Mouse (Mus musculus): ENCODE measurements around the gene 0610009B22Rik. TPM values are rescaled to one million over a fixed set of nuclear protein-coding genes. Genes with fewer than 3 reads are reported as not detected.
A peak's percentile ranks its signal among the peaks of the same experiment; 100 is the strongest.
"Not testable (repeated sequence)": the region's sequence is repeated elsewhere in the genome, so short reads cannot be mapped to it uniquely, and the experiment has no call there.

0610009B22Rik gene
- polyA plus RNA-seq (2014; fragmentation: Nextera tagmentation; extraction: Ambion mirVana), result 75.6 and 94.9 TPM in 2 replicates

DNA sequence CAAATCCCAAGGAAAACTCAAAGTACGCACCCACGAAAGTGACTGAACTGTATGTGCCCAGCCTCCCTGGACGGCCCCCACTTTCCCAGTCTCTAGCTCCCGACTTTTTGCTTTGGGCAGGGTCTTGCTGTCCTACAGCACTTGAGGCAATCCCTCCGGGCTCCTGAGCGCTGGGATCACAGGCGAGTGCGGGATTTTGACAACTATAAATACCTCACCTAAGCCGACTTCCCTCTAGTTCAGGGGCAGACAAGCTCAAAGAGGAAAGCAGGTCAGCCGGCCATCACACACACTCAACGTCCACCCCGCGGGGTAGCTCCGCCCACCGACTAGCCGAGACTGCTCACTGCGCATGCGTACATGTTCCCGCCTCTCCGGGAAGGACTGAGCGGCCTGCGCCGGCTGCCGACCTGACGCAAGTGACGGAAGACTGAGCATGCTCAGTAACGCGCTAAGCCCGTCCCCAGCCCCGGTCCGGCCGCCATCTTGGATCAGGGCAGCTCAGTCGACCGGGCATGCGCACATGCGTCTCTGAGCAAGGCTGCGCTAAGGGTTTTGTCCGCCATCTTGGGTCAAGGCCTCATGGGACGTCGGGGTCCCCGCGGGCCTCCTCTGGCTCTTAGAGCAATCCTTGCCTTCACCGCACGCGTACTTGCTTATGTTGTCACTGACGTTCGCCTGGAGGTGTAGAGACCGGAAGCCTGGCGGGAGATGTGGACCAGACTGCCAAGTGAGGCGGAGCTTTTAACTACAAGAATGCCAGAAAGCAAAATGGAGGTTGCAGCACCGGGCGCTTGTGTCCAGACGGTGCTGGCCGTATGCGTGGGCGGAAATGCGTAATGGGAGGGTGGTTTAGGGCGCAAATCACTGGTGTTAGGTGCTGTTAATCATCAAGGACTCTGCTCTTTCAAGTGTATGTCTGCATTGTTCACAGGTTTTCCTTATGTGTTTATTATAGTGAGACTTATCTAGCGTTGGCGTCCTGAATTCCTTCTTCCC, at the start of gene 0610009B22Rik:
TSS of gene 0610009B22Rik (minus strand) at position 545 of the 999 bp plus-strand sequence.
- DNase-seq (ENCODE audit: low spot score) (peak; percentile 100), ATAC-seq (replicated peaks; ENCODE audit: low FRiP score) (peak; percentile 99)
- Histone ChIP-seq H3K4me2 (ENCODE audit: low read depth, low read length, severe bottlenecking) (peak within 1 kb of the TSS; percentile 75), H3K27me3 (ENCODE audit: control insufficient read depth, insufficient read depth, low read length) (no peaks in the 10 kb centered on the region), H3K9me3 (ENCODE audit: control insufficient read depth, low read length) (no peaks in the 10 kb centered on the region), H3K27ac (ENCODE audit: low read depth, low read length) (peak within 1 kb of the TSS; percentile 99), H3K4me3 (ENCODE audit: low read depth, low read length) (peak within 1 kb of the TSS; percentile 65), H3K9ac (ENCODE audit: low read length) (peak within 1 kb of the TSS; percentile 81), H3K36me3 (ENCODE audit: control insufficient read depth, insufficient read depth, low read length) (no peaks in the 10 kb centered on the region), H3K4me1 (replicated peaks; ENCODE audit: control insufficient read depth, insufficient read depth, low read length) (no peaks in the 10 kb centered on the region)
- under 1% methylated on average over 60 of the region's 60 CpGs for WGBS

DNA sequence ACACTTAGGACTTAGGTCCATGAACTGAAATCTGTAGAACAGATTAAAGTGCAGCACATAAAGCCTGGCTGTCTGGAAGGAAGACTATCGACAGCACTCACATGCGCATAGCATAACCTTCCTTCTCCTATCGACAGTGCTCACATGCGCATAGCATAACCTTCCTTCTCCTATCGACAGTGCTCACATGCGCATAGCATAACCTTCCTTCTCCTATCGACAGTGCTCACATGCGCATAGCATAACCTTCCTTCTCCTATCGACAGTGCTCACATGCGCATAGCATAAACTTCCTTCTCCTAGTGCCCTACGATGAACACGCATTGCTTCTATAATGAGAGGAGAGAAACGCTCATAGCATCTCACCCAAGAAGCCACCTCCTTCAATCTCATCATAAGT, 45.5 kb upstream of the 0610009B22Rik start:
- H3K4me3 ChIP-seq (ENCODE audit: low read depth, low read length); H3K9ac ChIP-seq (ENCODE audit: low read length); H3K27ac ChIP-seq (ENCODE audit: low read depth, low read length); H3K4me1 ChIP-seq (replicated peaks; ENCODE audit: control insufficient read depth, insufficient read depth, low read length); DNase-seq (ENCODE audit: low spot score); ATAC-seq (replicated peaks; ENCODE audit: low FRiP score); H3K36me3 ChIP-seq (ENCODE audit: control insufficient read depth, insufficient read depth, low read length); H3K4me2 ChIP-seq (ENCODE audit: low read depth, low read length, severe bottlenecking); H3K27me3 ChIP-seq (ENCODE audit: control insufficient read depth, insufficient read depth, low read length); H3K9me3 ChIP-seq (ENCODE audit: control insufficient read depth, low read length): not testable (repeated sequence)
- WGBS, result 95% methylated on average over 11 of the region's 13 CpGs

DNA sequence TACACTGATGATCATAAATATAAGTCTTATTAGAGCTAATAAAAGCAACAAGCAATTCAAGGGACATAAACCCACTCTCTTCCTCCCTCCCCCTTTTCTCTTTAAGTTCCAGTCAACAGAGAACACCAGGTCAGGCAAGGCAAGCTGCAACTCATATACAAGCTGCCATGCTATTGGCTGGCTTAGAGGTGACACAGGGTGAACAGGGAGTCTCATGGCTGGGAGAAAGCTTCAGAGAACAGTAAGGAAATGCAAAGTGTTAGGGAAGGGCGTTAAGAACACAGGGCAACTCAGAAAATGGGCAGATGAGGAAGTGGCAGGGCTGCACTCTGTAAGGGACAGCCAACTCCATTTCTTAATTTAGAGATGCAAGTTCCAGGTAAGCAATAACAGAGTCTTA, 44.2 kb upstream of the 0610009B22Rik start:
- Histone ChIP-seq H3K9ac (ENCODE audit: low read length) (no peak overlapping the region), H3K36me3 (ENCODE audit: control insufficient read depth, insufficient read depth, low read length) (no peaks in the 10 kb centered on the region; the same call in 1 of the 2 replicates), H3K4me2 (ENCODE audit: low read depth, low read length, severe bottlenecking) (no peak overlapping the region), H3K4me1 (replicated peaks; ENCODE audit: control insufficient read depth, insufficient read depth, low read length) (no peaks in the 10 kb centered on the region), H3K27ac (ENCODE audit: low read depth, low read length) (no peak overlapping the region), H3K9me3 (ENCODE audit: control insufficient read depth, low read length) (no peaks in the 10 kb centered on the region), H3K27me3 (ENCODE audit: control insufficient read depth, insufficient read depth, low read length) (no peaks in the 10 kb centered on the region), H3K4me3 (ENCODE audit: low read depth, low read length) (no peak overlapping the region)
- no peak for ATAC-seq (replicated peaks; ENCODE audit: low FRiP score)
- DNase-seq (ENCODE audit: low spot score), result no peak
- 90% methylated on average over 1 of the region's 1 CpGs for WGBS

DNA sequence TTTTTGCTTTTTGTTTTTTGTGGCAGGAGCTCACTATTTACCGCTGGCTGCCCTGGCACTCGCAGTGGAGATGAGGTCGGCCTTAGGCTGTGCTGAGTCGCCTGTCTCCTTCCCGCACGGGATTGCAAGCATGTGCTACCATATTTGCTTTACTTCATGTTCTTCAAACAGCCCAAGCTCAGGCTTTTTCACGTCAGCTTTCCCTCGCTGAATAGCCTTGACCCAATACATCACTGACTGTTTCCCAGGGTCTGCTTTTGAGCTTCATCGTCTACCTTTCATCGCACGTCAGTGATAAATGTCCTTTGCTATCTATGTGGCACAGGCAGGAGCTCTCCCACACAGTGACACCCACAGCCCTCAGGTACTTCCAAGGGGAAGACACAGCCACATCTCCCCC, 32.4 kb upstream of the 0610009B22Rik start:
- DNase-seq (ENCODE audit: low spot score) (no peak), ATAC-seq (replicated peaks; ENCODE audit: low FRiP score) (no peak)
- H3K27me3 ChIP-seq (ENCODE audit: control insufficient read depth, insufficient read depth, low read length), result no peaks in the 10 kb centered on the region
- no peak overlapping the region for H3K4me3 ChIP-seq (ENCODE audit: low read depth, low read length)
- no peaks in the 10 kb centered on the region for H3K4me1 ChIP-seq (replicated peaks; ENCODE audit: control insufficient read depth, insufficient read depth, low read length)
- H3K36me3 ChIP-seq (ENCODE audit: control insufficient read depth, insufficient read depth, low read length), result peaks cover 4% of the 10 kb centered on the region; the same call in 1 of the 2 replicates
- no peak overlapping the region for H3K4me2 ChIP-seq (ENCODE audit: low read depth, low read length, severe bottlenecking)
- 95% methylated on average over 11 of the region's 11 CpGs for WGBS
- no peaks in the 10 kb centered on the region for H3K9me3 ChIP-seq (ENCODE audit: control insufficient read depth, low read length)
- no peak overlapping the region for H3K9ac ChIP-seq (ENCODE audit: low read length)
- H3K27ac ChIP-seq (ENCODE audit: low read depth, low read length), result no peak overlapping the region

DNA sequence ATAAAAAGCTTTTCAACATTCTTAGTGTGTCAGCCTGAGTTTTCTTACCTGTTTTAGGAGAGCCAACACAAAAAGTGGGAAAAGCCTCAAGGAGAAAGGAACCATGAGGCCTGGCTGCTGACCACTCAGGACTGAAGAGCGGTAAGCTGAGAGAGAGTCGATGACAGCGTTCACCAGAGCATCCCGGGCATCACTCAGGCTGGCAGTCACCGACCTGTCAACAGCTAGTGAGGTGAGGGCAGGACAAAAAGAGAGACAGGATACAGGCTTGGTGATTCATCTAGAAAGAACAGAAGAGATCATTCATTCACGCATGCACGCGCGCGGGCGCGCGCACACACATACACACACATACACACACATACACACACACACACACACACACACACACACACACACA, 18.4 kb upstream of the 0610009B22Rik start:
- no peaks in the 10 kb centered on the region for H3K27me3 ChIP-seq (ENCODE audit: control insufficient read depth, insufficient read depth, low read length)
- DNase-seq (ENCODE audit: low spot score) (no peak), ATAC-seq (replicated peaks; ENCODE audit: low FRiP score) (no peak)
- H3K4me3 ChIP-seq (ENCODE audit: low read depth, low read length), result no peak overlapping the region
- H3K36me3 ChIP-seq (ENCODE audit: control insufficient read depth, insufficient read depth, low read length), result peaks cover 3% of the 10 kb centered on the region; the same call in 1 of the 2 replicates
- no peak overlapping the region for H3K4me2 ChIP-seq (ENCODE audit: low read depth, low read length, severe bottlenecking)
- no peak overlapping the region for H3K9ac ChIP-seq (ENCODE audit: low read length)
- no peaks in the 10 kb centered on the region for H3K9me3 ChIP-seq (ENCODE audit: control insufficient read depth, low read length)
- WGBS, result over 99% methylated on average over 12 of the region's 13 CpGs
- no peaks in the 10 kb centered on the region for H3K4me1 ChIP-seq (replicated peaks; ENCODE audit: control insufficient read depth, insufficient read depth, low read length)
- H3K27ac ChIP-seq (ENCODE audit: low read depth, low read length), result no peak overlapping the region

DNA sequence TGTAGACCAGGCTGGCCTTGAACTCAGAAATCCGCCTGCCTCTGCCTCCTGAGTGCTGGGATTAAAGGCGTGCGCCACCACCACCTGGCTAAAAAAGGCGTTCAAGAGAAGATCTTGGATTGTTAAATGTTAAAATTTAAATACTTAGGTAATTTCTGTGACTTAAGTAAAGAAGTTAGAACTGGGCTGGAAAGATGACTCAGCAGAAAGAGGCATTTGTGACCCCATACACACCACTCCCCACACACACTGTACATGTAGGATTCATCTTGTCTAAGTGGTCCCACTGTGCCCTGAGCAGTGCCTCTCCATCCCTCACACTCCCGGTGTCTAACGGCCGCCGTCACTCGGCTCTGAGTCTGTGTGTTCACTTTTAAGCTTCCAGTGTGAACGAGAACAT, 17.8 kb upstream of the 0610009B22Rik start:
- H3K36me3 ChIP-seq (ENCODE audit: control insufficient read depth, insufficient read depth, low read length), result no peaks in the 10 kb centered on the region; the same call in 1 of the 2 replicates
- H3K4me1 ChIP-seq (replicated peaks; ENCODE audit: control insufficient read depth, insufficient read depth, low read length), result no peaks in the 10 kb centered on the region
- ATAC-seq (replicated peaks; ENCODE audit: low FRiP score) (no peak), DNase-seq (ENCODE audit: low spot score) (no peak)
- no peaks in the 10 kb centered on the region for H3K9me3 ChIP-seq (ENCODE audit: control insufficient read depth, low read length)
- H3K27ac ChIP-seq (ENCODE audit: low read depth, low read length), result no peak overlapping the region
- no peak overlapping the region for H3K9ac ChIP-seq (ENCODE audit: low read length)
- H3K4me2 ChIP-seq (ENCODE audit: low read depth, low read length, severe bottlenecking), result no peak overlapping the region
- H3K27me3 ChIP-seq (ENCODE audit: control insufficient read depth, insufficient read depth, low read length), result no peaks in the 10 kb centered on the region
- 95% methylated on average over 10 of the region's 10 CpGs for WGBS
- no peak overlapping the region for H3K4me3 ChIP-seq (ENCODE audit: low read depth, low read length)

DNA sequence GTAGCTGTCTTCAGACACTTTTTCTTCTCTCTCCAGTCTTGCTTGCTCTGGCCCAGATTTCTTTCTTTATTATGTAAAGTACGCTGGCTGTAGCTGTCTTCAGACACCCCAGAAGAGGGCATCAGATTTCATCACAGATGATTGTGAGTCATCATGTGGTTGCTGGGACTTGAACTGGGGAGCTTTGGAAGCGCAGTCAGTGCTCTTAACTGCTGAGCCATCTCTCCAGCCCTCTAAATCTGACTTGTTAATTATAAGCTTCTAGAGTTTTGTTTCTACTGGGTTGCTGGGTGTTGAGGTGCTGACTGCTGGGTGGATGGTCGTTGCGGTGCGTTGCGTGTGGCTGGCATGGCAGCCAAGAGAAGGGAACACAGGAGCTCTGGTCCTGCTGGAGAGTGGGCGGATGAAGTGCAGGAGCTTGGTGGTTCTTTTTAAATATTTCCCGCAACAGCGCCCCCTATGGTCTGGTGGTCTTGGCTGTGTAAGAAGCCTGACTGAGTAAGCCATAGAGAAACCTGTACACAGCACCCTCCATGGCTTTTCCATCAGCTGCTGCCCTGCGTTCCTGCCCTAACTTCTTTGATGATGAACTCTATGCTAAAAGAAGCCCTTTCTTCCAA, 14.8 kb upstream of the 0610009B22Rik start:
- H3K27me3 ChIP-seq (ENCODE audit: control insufficient read depth, insufficient read depth, low read length), result no peaks in the 10 kb centered on the region
- H3K36me3 ChIP-seq (ENCODE audit: control insufficient read depth, insufficient read depth, low read length), result no peaks in the 10 kb centered on the region; the same call in 1 of the 2 replicates
- H3K4me3 ChIP-seq (ENCODE audit: low read depth, low read length), result no peak overlapping the region
- no peak overlapping the region for H3K4me2 ChIP-seq (ENCODE audit: low read depth, low read length, severe bottlenecking)
- no peaks in the 10 kb centered on the region for H3K4me1 ChIP-seq (replicated peaks; ENCODE audit: control insufficient read depth, insufficient read depth, low read length)
- no peak overlapping the region for H3K27ac ChIP-seq (ENCODE audit: low read depth, low read length)
- H3K9ac ChIP-seq (ENCODE audit: low read length), result no peak overlapping the region
- ATAC-seq (replicated peaks; ENCODE audit: low FRiP score) (no peak), DNase-seq (ENCODE audit: low spot score) (peak; percentile 58)
- no peaks in the 10 kb centered on the region for H3K9me3 ChIP-seq (ENCODE audit: control insufficient read depth, low read length)
- 64% methylated on average over 10 of the region's 10 CpGs for WGBS

DNA sequence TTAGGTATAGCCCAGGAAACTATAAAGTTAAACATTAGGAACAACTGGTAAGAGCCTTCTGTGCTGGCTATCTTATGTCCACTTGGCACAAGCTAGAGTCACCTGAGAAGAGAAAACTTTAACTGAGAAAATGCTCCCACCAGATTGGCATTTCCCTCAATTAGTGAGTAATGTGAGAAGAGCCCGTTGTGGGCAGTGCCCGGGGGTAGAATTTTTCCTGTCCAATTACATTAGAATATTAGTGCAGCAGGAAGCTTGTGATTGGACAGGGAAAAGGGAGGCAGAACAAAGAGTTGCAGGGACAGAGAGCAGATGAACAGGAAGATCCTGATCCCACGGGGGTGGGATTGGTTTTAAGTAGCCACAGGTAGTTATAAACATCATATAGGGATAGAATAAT, 14.2 kb upstream of the 0610009B22Rik start:
- Histone ChIP-seq H3K9me3 (ENCODE audit: control insufficient read depth, low read length) (no peaks in the 10 kb centered on the region), H3K36me3 (ENCODE audit: control insufficient read depth, insufficient read depth, low read length) (no peaks in the 10 kb centered on the region; the same call in 1 of the 2 replicates), H3K4me1 (replicated peaks; ENCODE audit: control insufficient read depth, insufficient read depth, low read length) (no peaks in the 10 kb centered on the region), H3K27ac (ENCODE audit: low read depth, low read length) (no peak overlapping the region), H3K4me3 (ENCODE audit: low read depth, low read length) (no peak overlapping the region), H3K4me2 (ENCODE audit: low read depth, low read length, severe bottlenecking) (no peak overlapping the region), H3K9ac (ENCODE audit: low read length) (no peak overlapping the region), H3K27me3 (ENCODE audit: control insufficient read depth, insufficient read depth, low read length) (no peaks in the 10 kb centered on the region)
- DNase-seq (ENCODE audit: low spot score) (no peak), ATAC-seq (replicated peaks; ENCODE audit: low FRiP score) (no peak)
- WGBS, result 76% methylated on average over 3 of the region's 3 CpGs

Data from forebrain, embryonic 11.5 days (tissue).